ENCODE assay signal across 31 mouse cellular contexts in genomic region chr8:113028880-113029279, GRCm38 (mm10).
DNase-seq lines count a peak whose midpoint lies in the region; ATAC-seq and TF ChIP-seq lines count a peak whose summit lies in the region.
"Had no signal": no experiment of that assay in that cellular context is flagged by ENCODE, and none has a peak within 500 bp of the region (broad histone marks: within the 10 kb centered on the region; RNA-seq: fewer than 3 reads in every experiment).

No protein-coding gene starts in this region.

- H3K4me3 ChIP-seq in embryonic facial prominence, embryonic 11.5 days (ENCODE audit: low read depth, low read length): no peak overlapping the region
- no peak overlapping the region for H3K4me3 ChIP-seq in embryonic facial prominence, embryonic 10.5 days
- H3K4me3 ChIP-seq in midbrain, postnatal 0 days (ENCODE audit: low read depth, low read length): no peak overlapping the region
- no peak overlapping the region for H3K4me3 ChIP-seq in midbrain, embryonic 11.5 days (ENCODE audit: low read depth, low read length)
- H3K4me3 ChIP-seq in limb, embryonic 14.5 days (replicated peaks; ENCODE audit: low read length): no peak overlapping the region
- H3K4me3 ChIP-seq: forebrain, embryonic 13.5 days; heart, adult 2 months; heart, embryonic 12.5 days; hindbrain, embryonic 13.5 days; liver, embryonic 12.5 days; megakaryocyte, embryonic 14.5 days; midbrain, embryonic 15.5 days had no signal

- no peak overlapping the region for H3K27ac ChIP-seq in embryonic facial prominence, embryonic 11.5 days (replicated peaks; ENCODE audit: low read depth, low read length)
- no peak overlapping the region for H3K27ac ChIP-seq in embryonic facial prominence, embryonic 10.5 days (replicated peaks)
- H3K27ac ChIP-seq in midbrain, postnatal 0 days (ENCODE audit: low read depth, low read length): no peak overlapping the region
- H3K27ac ChIP-seq in midbrain, embryonic 11.5 days (ENCODE audit: low read depth, low read length): no peak overlapping the region
- no peak overlapping the region for H3K27ac ChIP-seq in limb, embryonic 14.5 days (replicated peaks; ENCODE audit: low read depth, low read length)
- H3K27ac ChIP-seq: forebrain, embryonic 13.5 days; heart, adult 2 months; hindbrain, embryonic 13.5 days; liver, embryonic 12.5 days; midbrain, embryonic 15.5 days; stomach, postnatal 0 days had no signal

- no peak for ATAC-seq in embryonic facial prominence, embryonic 11.5 days (replicated peaks; ENCODE audit: insufficient number of reproducible peaks, low FRiP score, low TSS enrichment, low read depth)
- no peak for ATAC-seq in midbrain, postnatal 0 days (ENCODE audit: low FRiP score)
- no peak for ATAC-seq in midbrain, embryonic 11.5 days (ENCODE audit: low FRiP score)
- peak; percentile 63; the same call in 1 of the 2 replicates for ATAC-seq in limb, embryonic 14.5 days (ENCODE audit: low FRiP score, low read depth)
- ATAC-seq: forebrain, embryonic 13.5 days; inflammation-experienced regulatory T-cells, adult 6 months; liver, embryonic 12.5 days; liver, postnatal 0 days; midbrain, embryonic 15.5 days; Patski had no signal

- H3K9me3 ChIP-seq in embryonic facial prominence, embryonic 11.5 days (replicated peaks; ENCODE audit: control insufficient read depth, low read length): no peaks in the 10 kb centered on the region
- H3K9me3 ChIP-seq in embryonic facial prominence, embryonic 10.5 days: no peaks in the 10 kb centered on the region
- H3K9me3 ChIP-seq in midbrain, postnatal 0 days (ENCODE audit: low read length): no peaks in the 10 kb centered on the region
- H3K9me3 ChIP-seq in midbrain, embryonic 11.5 days (ENCODE audit: control insufficient read depth, low read length): no peaks in the 10 kb centered on the region
- no peaks in the 10 kb centered on the region for H3K9me3 ChIP-seq in limb, embryonic 14.5 days (ENCODE audit: control insufficient read depth, low read length)
- H3K9me3 ChIP-seq: forebrain, embryonic 13.5 days; heart, embryonic 12.5 days; hindbrain, embryonic 13.5 days; liver, embryonic 12.5 days; midbrain, embryonic 15.5 days had no signal

- no peak for TF ChIP-seq POLR2A in limb, embryonic 14.5 days (IDR thresholded peaks at IDR 0.05; ENCODE audit: borderline replicate concordance, extremely low read depth, insufficient read depth, insufficient read length)

- no peaks in the 10 kb centered on the region for H3K4me1 ChIP-seq in embryonic facial prominence, embryonic 11.5 days (ENCODE audit: control insufficient read depth, insufficient read depth, low read length)
- H3K4me1 ChIP-seq in embryonic facial prominence, embryonic 10.5 days: no peaks in the 10 kb centered on the region
- H3K4me1 ChIP-seq in midbrain, postnatal 0 days (ENCODE audit: insufficient read depth, low read length): no peaks in the 10 kb centered on the region
- no peaks in the 10 kb centered on the region for H3K4me1 ChIP-seq in midbrain, embryonic 11.5 days (ENCODE audit: control insufficient read depth, insufficient read depth, low read length)
- 0 out of 2 replicates have a peak, but pooled peaks cover 4% of the 10 kb centered on the region for H3K4me1 ChIP-seq in limb, embryonic 14.5 days (ENCODE audit: control insufficient read depth, insufficient read depth, low read length)
- H3K4me1 ChIP-seq: forebrain, embryonic 13.5 days; heart, embryonic 12.5 days; hindbrain, embryonic 13.5 days; liver, embryonic 12.5 days; megakaryocyte, embryonic 14.5 days; midbrain, embryonic 15.5 days had no signal

- no peak overlapping the region for H3K4me2 ChIP-seq in embryonic facial prominence, embryonic 11.5 days (ENCODE audit: low read depth, low read length)
- H3K4me2 ChIP-seq in midbrain, postnatal 0 days (ENCODE audit: low read depth, low read length, poor library complexity, severe bottlenecking): no peak overlapping the region
- H3K4me2 ChIP-seq in midbrain, embryonic 11.5 days: no peak overlapping the region
- peak overlapping the region; percentile 11; the same call in 1 of the 2 replicates for H3K4me2 ChIP-seq in limb, embryonic 14.5 days (replicated peaks; ENCODE audit: low read depth, low read length, severe bottlenecking)
- H3K4me2 ChIP-seq: forebrain, embryonic 13.5 days; heart, embryonic 12.5 days; hindbrain, embryonic 13.5 days; liver, embryonic 12.5 days; midbrain, embryonic 15.5 days had no signal

- no peak overlapping the region for H3K9ac ChIP-seq in embryonic facial prominence, embryonic 11.5 days (replicated peaks; ENCODE audit: low read length)
- no peak overlapping the region for H3K9ac ChIP-seq in midbrain, postnatal 0 days (replicated peaks; ENCODE audit: low read length, poor library complexity, severe bottlenecking)
- H3K9ac ChIP-seq in midbrain, embryonic 11.5 days (ENCODE audit: low read length): no peak overlapping the region
- H3K9ac ChIP-seq in limb, embryonic 14.5 days (ENCODE audit: low read depth, low read length, severe bottlenecking): no peak overlapping the region
- H3K9ac ChIP-seq: forebrain, embryonic 13.5 days; heart, embryonic 12.5 days; hindbrain, embryonic 13.5 days; liver, embryonic 12.5 days; liver, postnatal 0 days; midbrain, embryonic 15.5 days had no signal

- WGBS in embryonic facial prominence, embryonic 11.5 days: 83% methylated on average over 9 of the region's 9 CpGs
- 88% methylated on average over 9 of the region's 9 CpGs for WGBS in embryonic facial prominence, embryonic 10.5 days
- 88% methylated on average over 9 of the region's 9 CpGs for WGBS in midbrain, postnatal 0 days
- 90% methylated on average over 9 of the region's 9 CpGs for WGBS in midbrain, embryonic 11.5 days
- 44% methylated on average over 9 of the region's 9 CpGs for WGBS in limb, embryonic 14.5 days

- no peak for TF ChIP-seq CTCF in midbrain, postnatal 0 days (IDR thresholded peaks at IDR 0.05)

- H3K27me3 ChIP-seq in embryonic facial prominence, embryonic 11.5 days (ENCODE audit: control insufficient read depth, insufficient read depth, low read length): no peaks in the 10 kb centered on the region
- H3K27me3 ChIP-seq in embryonic facial prominence, embryonic 10.5 days (replicated peaks; ENCODE audit: low read depth, poor library complexity, severe bottlenecking): no peaks in the 10 kb centered on the region
- H3K27me3 ChIP-seq in midbrain, postnatal 0 days (ENCODE audit: insufficient read depth, low read length): no peaks in the 10 kb centered on the region
- H3K27me3 ChIP-seq in midbrain, embryonic 11.5 days (ENCODE audit: control insufficient read depth, insufficient read depth, low read length): no peaks in the 10 kb centered on the region
- H3K27me3 ChIP-seq in limb, embryonic 14.5 days (ENCODE audit: control insufficient read depth, insufficient read depth, low read length): no peaks in the 10 kb centered on the region
- H3K27me3 ChIP-seq: forebrain, embryonic 13.5 days; heart, embryonic 12.5 days; hindbrain, embryonic 13.5 days; liver, embryonic 12.5 days; megakaryocyte, embryonic 14.5 days; midbrain, embryonic 15.5 days had no signal

- intact Hi-C loops in left cerebral cortex, postnatal 25 days (cut with DNase I): no loop called here

- H3K36me3 ChIP-seq in embryonic facial prominence, embryonic 11.5 days (replicated peaks; ENCODE audit: control insufficient read depth, insufficient read depth, low read depth, low read length): no peaks in the 10 kb centered on the region
- H3K36me3 ChIP-seq in embryonic facial prominence, embryonic 10.5 days (replicated peaks): no peaks in the 10 kb centered on the region
- H3K36me3 ChIP-seq in midbrain, postnatal 0 days (ENCODE audit: insufficient read depth, low read length): no peaks in the 10 kb centered on the region
- H3K36me3 ChIP-seq in midbrain, embryonic 11.5 days (ENCODE audit: control insufficient read depth, insufficient read depth, low read length): no peaks in the 10 kb centered on the region
- H3K36me3 ChIP-seq in limb, embryonic 14.5 days (ENCODE audit: control insufficient read depth, insufficient read depth, low read length): no peaks in the 10 kb centered on the region
- H3K36me3 ChIP-seq: heart, embryonic 12.5 days; hindbrain, embryonic 13.5 days; liver, embryonic 12.5 days; midbrain, embryonic 15.5 days had no signal

- peak; percentile 15 for DNase-seq in embryonic facial prominence, embryonic 11.5 days (ENCODE audit: low spot score)
- DNase-seq in embryonic facial prominence, embryonic 10.5 days (ENCODE audit: low spot score): no peak
- peak; percentile 17 for DNase-seq in midbrain, postnatal 0 days (ENCODE audit: low spot score)
- no peak for DNase-seq in midbrain, embryonic 11.5 days (ENCODE audit: low spot score, missing footprints)
- DNase-seq in limb, embryonic 14.5 days (ENCODE audit: low spot score): peak; percentile 48
- no peak for DNase-seq in left cerebral cortex, postnatal 25 days (ENCODE audit: low spot score in 2 of 2)
- no peak for DNase-seq in lung, postnatal 25 days (ENCODE audit: low spot score)
- DNase-seq: adrenal gland, postnatal 10 days; cerebellum, adult 11 months; cerebellum, adult 9-10 months; cerebellum, postnatal 36 days; heart, adult 2 months; heart, postnatal 4 days; kidney, adult 11 months; kidney, postnatal 4 days; left cerebral cortex, postnatal 4 days; liver, postnatal 0 days; lung, postnatal 4 days; right cerebral cortex, adult 18-20 months; spleen, adult 18-20 months; thymus, adult 18-20 months; thymus, postnatal 25 days had no signal

Comparison
In these comparisons a context has a peak if more than half of its experiments do, and no peak if none do; other contexts are left out.
1. DNase-seq: peak in embryonic facial prominence, embryonic 11.5 days (single experiment), midbrain, postnatal 0 days (single experiment) and limb, embryonic 14.5 days (single experiment); none in embryonic facial prominence, embryonic 10.5 days (single experiment), midbrain, embryonic 11.5 days (single experiment), left cerebral cortex, postnatal 25 days (0 of 2) and lung, postnatal 25 days (single experiment).